Mouse (Mus musculus) lung, postnatal 0 days (tissue): Measurements from ENCODE around the gene Hsf4.
"Not testable (repeated sequence)": the region's sequence is repeated elsewhere in the genome, so short reads cannot be mapped to it uniquely, and the experiment has no call there.

Source experiments
- CTCF ChIP-seq: IDR thresholded peaks from 2 replicates; pipeline ENCODE4 v1.5.1; 2016; ENCODE audit warnings: antibody characterized with exemption, mild to moderate bottlenecking
- EP300 ChIP-seq: IDR thresholded peaks from 2 replicates; pipeline ENCODE4 v1.6.1; 2016; ENCODE audit warnings: antibody characterized with exemption, mild to moderate bottlenecking, control low read depth

- TF ChIP-seq CTCF, EP300: not testable (repeated sequence)
Observed at GRCm38 (mm10) chr8:105232321-105232693, 37.3 kb upstream of the Hsf4 start.
